Mouse (Mus musculus) adrenal gland, adult 8-10 months (tissue): ENCODE data around the gene Gpat3. TPM values are rescaled to one million over a fixed set of nuclear protein-coding genes. Genes with fewer than 3 reads are reported as not detected.

ENCODE experiments used
- DNase-seq: peaks from one replicate; pipeline ENCODE4 v3.0.0; 2022
- total RNA-seq, 4 experiments: library from RNA; stranded (reverse); gene quantifications; 2 replicates each; pipeline ENCODE4 v1.2.4; 2022

The Gpat3 gene
- 10 to 100 TPM; 12.5 to 20.7 (median 15.4) TPM for total RNA-seq

DNA sequence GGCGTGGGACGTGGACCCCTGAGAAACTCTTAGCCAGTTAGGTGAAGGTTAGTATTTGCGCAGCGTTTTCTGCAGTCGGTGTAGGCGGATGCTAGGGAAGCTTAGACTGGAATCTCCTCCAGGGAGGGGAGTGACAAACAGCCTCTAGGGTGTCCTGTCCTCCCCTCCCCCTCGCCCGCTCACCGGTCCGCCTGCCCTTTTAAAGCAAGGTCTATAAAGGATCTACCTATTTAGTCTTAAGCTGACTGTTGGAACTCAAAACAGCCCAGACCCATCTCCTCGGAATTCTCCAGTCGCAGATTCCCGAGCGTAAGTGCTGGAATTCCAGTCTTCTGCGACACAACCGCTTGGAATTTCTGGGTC lies at the start of gene Gpat3:
TSS of gene Gpat3 (plus strand) at position 229 of the 363 bp plus-strand sequence.
- peak; percentile 12 for DNase-seq

DNA sequence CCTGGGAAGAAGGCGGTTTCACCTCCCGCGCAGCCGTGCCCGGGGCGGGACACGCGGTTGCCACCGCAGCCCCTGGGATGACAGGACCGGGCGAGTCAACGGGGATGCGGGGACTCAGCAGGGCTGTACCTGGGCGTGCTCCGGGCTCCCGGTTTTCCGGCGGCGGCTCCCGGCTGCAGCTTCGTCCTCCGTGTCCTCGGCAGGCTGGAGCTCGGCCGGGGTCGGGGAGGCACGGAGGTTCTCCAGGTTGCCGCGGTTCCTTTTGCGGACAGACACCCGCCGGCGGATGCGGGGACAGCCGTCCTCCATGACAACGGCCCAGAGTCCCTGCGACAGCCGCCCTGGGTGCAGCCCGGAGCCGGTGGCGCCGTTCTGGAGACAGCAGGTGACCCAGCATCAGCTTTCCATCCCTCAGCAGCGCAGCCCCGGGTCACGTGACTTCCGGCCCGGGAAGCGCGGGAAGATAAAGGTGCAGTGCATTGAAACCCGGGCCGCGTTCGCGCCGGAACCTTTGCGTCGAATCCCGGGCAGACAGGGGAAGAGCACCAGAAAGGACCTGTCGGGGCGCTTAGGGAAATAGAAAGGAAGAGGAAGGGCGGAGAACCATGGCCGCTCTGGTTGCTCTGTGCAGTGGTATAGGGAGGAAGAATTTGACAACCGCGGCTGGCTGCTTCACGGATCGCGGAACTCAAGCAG lies 47.2 kb upstream of the Gpat3 start, which contains the start of the genes Helq and Mrps18c:
TSS of gene Helq (minus strand) at position 434 of the 696 bp plus-strand sequence.
TSS of gene Mrps18c (plus strand) at position 463 of the 696 bp plus-strand sequence.
- DNase-seq: peak; percentile 88

DNA sequence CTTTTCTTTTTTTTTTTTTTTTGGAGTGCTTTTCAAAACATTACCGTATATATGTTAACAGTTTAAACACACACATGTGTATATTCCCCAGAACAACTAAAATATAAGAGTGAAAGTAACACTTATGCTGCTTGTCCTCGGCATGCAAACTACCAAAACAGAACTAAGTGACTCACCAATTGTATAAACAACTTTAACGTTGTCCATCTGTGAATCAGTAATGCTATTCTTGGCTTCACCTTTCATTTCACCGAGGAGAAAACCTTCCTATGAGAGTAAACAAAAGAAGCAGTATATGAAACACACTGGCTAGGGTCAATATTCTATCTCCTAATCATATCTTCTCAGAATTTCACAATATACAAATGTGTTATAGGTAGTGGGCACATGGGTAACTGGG lies 27.2 kb upstream of the Gpat3 start:
- DNase-seq: no peak

DNA sequence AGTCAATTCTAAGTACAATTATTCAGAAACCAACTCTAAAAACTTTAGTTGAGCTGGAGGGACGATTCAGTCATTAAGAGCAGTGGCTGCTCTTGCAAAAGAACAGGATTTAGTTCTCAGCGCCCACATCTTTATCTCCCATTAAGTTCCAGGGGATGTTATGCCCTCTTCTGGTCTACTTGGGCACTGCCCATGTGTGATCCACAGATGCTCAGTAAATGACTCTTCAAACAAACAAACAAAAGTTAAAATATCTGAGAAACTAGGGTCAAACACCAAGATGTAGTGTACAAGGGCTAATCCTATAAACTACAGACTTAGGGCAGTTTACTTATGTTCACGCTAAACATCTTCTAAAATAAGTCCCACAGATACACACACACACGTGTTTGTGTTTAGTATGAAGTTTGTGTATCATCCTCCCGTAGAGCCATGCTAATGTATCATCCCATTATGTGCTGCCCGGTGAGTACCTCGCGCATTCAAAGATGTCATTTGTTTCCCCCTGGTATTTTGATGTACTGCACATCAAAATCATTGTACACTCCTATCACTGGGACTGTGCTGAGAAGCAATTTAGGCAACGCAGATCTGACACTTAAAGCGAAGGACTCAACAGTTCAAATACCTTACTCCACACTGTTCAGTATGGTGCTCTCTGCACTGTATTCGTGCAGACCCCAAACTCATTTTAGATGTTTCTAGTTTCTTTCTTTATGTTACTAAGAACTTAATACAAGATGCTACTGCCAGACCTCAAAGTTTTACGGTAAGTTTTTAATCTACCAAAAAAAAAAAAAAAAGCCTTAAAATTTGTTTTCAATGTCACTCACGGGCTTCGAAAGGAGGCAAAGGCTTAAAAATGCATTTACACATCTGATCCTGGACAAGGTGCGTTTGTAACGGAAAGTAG lies 25.7 kb upstream of the Gpat3 start:
- DNase-seq: no peak

DNA sequence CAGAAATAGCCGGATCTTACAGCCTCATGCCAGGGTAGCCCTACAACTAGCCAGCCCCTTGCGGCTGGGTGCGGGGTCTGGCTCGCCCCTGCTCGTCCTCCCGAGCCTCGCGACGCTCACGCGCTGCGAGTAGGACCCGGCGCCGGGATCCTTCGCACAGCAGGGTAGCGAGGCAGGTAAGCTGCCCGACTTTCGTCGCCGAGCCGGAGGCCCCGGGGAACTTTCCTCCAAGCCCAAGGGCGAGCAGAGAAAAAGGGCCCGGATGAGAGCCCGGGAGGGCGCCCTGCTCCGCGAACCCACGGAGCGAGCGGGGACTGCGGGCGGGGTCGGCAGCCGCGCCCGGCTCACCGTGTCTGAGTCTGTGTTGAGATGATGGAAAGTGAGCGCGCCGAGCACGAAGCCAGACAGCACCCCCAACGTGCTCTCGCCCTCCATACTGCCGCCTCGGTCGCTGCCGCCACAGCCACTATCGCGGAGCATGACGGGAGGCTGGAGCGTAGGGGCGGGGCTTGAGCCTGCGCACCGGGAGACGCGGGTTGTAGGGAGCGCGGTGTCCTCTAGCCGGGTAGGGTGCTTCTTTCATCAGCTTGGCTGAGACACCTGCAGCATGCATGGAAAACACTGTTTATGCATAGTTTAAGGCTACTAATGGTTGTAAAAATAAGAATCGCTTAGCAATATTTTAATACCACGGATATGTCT lies 24.9 kb upstream of the Gpat3 start, which contains the start of gene Abraxas1:
TSS of gene Abraxas1 (minus strand) at position 483 of the 702 bp plus-strand sequence.
- peak; percentile 81 for DNase-seq

DNA sequence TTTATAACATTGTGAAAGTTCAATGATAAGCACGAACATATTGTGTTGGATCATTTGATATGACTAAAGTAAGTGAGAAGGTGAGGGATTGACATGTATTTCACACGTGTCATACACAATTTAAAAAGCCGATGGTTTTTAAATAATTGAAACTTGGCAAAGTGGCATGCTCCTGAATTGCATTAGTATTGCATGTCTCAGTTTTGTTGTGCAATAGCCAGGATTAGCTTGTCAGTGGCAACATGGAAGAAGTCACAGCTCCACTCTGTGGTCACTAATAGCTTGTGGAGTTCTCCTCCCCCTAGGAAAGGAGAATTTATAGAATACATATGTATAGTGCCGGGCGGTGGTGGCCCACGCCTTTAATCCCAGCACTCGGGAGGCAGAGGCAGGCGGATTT lies 24.1 kb upstream of the Gpat3 start:
- no peak for DNase-seq

DNA sequence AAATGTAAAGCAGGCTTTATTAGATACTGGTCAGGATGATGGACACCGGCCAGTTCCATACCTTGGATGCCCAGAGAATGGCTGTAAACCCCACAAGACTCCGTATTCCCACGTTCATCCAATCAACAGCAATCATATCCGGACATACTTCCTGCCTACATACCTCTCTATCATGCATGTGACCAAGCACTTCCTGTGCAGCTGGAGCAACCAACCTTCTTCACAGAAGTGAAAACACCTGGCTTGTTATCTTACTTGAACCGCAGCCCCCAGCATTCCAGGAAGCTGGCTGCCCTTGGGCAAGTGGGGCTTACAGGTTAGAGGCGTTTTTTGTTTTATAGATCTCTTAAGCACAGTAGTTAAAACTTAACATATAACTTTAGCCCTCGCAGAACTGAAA lies 22.7 kb upstream of the Gpat3 start:
- no peak for DNase-seq

DNA sequence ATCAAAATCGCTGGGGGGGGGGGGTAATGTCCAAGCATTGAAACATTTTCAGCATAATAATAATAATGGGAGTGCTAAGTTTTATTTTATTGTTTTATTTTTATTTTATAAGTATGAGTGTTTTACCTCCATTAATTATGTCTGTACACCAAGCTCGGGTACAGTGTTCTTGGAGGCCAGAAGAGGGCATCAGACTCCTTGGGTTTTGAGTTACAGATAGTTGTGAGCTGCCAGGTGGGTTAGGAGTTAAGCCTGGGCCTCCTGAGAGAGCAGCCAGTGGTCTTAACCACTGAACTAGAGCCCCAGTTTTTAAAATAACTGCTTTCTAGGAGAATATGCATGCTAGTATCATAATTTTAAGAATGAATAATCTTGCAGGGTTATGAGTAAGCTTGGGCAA lies 19.5 kb upstream of the Gpat3 start:
- no peak for DNase-seq

DNA sequence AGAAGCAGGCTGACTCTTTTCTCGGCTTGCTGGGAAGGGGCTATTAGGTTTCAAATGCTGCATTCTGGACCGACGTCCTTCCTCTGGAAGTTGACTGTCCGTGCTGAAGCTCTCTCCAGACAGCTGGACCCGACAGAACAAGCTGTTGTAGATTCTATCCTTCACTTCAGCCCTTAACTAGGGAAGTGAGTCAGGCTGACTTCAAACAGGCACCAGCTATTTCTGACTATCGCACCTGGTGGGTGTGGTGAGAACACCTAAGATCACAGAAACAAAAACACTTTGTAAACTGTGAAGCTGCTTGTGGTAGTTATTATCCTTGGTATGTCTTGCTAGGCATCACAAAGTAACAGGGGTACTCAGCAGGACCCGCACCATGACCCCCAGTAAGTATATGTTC lies 19.0 kb upstream of the Gpat3 start:
- DNase-seq: no peak

DNA sequence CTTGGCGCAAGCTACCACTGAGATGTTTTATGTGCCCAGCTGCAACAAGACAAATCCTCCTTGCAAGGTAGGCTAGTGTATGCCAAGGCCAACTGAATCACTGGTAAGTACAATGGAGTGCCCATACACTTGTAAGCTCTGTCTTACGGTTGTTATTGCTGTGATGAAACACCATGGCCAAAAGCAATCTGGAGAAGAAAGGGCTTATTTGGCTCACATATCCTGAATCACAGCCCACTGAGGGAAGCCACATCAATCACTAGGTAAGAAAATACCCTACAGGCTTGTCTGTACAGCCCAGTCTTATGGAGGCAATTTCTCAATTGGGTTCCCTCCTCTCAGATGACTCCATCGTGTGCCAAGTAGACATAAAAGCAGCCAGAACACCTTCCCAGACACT lies 16.8 kb upstream of the Gpat3 start:
- DNase-seq: no peak

DNA sequence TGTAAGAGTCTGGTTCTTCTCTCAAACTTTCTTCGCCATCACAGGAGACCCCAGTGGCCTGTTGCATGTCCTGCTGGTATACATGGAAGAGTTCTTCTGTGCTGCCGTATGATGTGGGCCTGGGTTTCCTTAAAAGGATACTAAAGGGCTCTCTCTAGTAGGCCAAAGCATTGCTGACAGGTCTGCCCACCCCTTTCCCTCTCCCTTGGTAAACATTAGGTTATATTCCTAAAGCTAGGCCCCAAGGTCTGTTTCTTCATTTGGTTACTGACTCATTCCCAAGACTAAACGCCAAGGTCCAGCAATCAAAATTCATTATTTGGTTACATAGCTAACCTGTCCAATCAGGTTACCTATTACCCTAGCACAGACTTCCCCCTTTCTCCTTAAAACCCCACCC lies 12.8 kb upstream of the Gpat3 start:
- DNase-seq: no peak

DNA sequence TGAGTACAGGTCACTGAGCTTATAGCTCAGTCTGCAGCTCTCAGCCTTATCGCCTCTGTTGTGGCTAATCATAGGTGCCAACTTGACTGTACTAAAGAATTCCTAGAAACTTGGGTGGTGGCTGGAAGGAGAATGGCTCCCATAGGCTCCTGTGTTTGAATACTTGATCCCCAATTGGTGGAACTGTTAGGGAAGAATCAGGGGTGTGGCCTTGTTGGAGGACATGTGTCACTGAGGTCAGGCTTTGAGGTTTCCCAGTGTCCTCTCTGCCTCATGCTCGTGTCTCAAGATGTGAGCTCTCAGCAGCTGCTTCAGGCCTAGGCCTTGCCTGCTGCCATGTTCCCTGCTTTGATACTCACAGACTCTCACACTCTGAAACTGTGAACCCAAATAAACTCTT lies 11.7 kb upstream of the Gpat3 start:
- DNase-seq: no peak

DNA sequence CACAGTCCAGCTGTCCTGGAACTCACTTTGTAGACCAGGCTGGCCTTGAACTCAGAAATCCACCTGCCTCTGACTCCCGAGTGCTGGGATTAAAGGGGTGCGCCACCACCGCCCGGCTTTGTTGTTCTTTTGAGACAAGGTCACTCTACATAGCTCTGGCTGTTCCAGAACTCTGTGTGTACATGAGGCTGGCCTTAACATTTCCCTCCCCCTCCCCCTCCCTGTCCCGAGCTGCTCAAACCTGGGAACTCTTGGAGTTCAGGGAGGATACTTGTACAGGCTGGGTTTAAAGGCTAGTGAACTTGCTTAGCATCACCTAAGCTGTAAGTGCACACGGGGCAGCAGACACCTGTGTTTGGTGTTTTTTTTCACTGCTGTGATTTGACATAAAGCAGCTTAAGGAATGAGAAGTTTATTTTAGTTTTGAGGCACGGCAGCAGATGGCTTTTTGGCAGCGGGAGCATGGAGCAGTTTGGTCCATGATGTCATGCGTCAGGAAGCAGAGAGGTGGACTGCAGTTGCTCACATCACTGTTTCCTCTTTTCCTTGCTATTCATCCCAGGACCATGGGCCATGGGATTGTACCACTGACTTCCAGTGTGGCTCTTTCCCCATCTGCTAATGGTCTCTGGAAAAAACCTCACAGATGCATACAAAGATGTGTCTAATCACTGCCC lies 9.5 kb upstream of the Gpat3 start:
- no peak for DNase-seq

DNA sequence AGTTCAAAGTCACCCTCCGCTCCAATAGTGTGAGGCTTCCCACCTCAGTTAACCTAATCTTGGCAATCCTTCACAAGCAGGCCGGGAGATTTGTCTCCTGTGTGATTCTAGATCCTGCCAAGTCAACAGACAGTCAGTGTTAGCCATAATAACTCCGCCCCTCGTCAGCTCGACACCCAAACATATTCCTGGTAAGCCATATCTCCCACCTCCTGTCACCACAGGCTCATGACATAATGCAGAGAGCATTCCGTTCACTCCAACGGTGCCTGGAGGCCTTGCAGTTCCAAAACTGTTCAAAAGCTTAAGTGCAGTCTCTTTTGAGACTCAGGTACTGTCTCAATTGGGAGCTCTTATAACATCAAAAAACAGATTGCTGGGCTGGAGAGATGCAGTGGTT lies 7.6 kb upstream of the Gpat3 start:
- no peak for DNase-seq

DNA sequence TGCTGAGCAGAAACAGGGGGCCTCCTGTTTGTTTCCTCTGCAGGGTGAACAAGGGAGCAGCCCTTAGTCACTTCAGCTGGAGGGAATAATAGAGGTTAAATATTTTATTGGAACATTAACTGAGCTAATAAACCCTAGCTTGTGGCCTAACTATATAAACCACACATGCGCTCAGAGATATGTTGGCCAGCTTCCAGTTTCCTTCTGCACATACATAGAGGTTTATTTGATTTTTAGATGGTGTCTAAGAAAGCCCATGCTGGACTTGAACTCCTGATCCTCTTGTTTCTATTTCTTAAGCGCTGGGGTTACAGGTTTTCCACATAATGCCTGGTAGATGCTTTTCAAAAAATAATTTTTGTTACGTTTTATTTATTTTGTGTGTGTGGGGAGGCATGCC lies 1.0 kb upstream of the Gpat3 start:
- DNase-seq: no peak

DNA sequence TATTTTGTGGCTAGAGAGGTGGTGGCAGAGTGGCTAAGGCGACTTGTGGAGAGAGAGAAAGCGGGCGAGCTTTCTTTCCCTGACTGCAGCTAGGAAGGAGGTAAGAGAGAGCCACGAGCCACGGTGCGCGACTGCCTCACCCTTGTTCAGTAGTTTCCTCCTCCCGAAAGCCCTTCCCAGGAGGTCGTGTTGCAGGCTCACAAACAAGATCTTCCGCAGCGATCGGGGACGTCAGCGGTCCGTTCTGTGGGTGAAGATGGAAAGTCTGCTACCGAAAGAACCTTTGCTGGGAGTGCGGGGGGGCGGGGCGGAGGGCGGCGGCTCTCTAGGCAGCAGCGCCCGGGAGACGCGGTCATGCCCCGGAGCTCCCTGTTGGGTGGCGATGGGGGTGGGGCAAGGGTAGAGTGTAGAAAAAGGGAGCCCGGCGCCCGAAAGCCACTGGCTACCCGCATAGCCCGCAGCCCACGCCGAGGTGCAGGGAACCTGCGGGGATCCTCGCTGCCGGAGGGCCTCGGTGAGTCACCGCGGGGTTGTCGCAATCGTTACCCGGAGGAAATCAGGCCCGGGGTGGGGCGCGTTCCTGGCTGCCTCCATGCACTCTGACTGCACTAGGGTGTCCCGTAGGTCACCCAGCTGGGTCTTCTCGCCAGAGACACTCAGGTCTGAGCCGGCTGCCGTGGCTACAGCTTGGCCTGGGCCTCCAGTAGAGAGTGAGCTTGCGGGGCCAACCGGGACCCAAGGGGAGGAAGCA lies 510 bp downstream of the Gpat3 start:
- peak; percentile 77 for DNase-seq

DNA sequence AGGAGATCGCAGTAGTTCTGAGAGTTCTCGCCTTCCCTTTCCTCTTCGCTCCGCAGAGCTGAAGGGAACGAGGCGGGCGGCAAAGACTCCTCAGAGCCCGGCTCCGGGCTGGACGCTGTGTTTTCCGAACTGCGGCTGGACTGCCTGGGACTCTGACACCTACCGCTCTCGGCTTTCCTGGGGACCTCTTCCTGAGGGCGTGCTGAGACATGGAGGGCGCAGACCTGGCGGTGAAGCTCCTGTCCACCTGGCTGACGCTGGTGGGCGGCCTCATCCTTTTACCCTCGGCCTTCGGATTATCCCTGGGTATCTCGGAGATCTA lies 1.0 kb downstream of the Gpat3 start:
- DNase-seq: no peak

DNA sequence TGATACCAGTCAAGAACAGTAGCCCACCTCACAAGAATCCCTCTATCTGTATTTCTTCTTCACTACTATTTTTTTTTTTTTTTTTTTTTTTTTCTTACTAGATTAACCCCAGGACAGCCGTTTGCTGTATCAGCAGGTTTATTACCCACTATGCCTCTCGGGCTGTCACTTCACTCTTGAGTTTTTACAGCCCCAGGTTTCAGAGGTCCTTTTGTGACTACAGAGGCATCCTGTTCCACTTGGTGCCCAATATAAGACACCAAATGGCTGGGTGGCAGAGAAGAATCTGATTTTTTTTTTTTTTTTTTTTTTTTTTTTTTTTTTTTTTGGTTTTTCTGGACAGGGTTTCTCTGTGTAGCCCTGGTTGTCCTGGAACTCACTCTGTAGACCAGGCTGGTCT lies 1.6 kb downstream of the Gpat3 start:
- no peak for DNase-seq

DNA sequence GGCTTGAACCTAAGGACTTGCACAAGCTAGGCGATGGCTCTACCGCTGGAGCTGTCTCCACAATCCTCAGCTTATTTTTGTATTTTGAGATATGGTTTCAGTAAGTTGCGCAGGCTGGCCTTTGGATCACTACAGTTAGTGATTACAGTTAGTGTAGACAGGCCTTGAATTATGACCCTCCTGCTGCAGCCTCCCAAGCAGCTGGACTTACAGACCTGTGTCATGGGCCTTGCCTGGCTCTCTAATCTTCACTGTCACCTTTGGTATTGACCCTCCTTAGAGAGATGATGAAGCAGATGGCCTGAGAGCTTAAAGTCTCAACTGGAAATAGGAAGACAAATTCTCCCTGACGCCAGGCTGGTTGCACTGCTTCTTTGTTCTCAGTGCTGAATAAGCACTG lies 8.4 kb downstream of the Gpat3 start:
- DNase-seq: no peak

DNA sequence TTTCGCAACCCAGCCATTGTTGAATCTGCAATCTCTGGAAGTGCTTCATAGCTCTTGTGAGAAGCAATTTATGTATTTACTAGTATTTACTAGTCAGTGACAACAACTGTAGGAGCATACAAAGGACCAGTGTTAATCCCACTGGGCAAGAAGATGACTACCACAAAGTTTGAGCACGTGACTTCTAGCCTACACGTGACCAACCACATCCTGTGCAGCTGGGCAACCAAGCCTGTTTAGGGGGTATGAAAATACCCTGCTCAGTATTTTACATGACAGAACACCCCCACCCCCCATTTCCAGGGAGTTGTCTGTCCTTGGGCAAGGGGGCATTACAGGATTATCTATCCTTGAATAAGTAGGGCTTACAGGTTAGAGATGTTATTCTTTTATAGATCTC lies 11.0 kb downstream of the Gpat3 start:
- no peak for DNase-seq

DNA sequence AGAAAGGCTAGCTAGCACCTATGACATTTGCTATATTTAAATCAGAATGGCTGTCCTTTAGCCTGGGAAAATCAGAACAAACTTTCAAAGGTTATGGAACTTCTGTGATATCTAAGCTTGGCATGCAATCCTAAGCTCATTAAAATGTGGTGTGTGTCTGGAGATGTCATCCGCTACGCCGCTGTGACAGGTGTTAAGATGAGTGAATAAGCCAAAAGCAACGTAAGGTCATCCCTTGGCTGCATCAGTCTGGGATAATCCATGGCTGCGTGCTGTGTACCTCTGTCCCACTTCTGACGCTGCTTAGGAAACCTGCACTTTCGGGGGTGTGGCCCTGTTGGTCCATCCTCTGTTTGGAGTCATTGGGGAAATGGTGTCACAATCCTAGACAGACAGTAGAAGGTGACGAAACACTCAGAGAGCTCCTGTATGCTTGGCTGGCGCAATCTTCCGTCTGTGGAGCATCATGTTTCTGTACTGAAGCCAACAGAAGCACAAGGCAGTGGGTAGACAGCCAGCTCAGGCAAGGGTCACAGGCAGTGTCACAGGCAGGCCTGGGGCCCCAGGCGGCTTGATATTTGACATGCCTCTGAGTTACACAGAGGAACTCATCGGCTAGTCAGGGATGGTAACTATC lies 15.0 kb downstream of the Gpat3 start:
- peak; percentile 64 for DNase-seq
